Mouse (Mus musculus) lung, postnatal 0 days (tissue): ENCODE data around the gene Dhdh.
A peak's percentile ranks its signal among the peaks of the same experiment; 100 is the strongest.
"Not testable (repeated sequence)": the region's sequence is repeated elsewhere in the genome, so short reads cannot be mapped to it uniquely, and the experiment has no call there.

ENCODE experiments used
- CTCF ChIP-seq: IDR thresholded peaks from 2 replicates; pipeline ENCODE4 v1.5.1; 2016; ENCODE audit warnings: antibody characterized with exemption, mild to moderate bottlenecking
- EP300 ChIP-seq: IDR thresholded peaks from 2 replicates; pipeline ENCODE4 v1.6.1; 2016; ENCODE audit warnings: antibody characterized with exemption, mild to moderate bottlenecking, control low read depth

- not testable (repeated sequence) for TF ChIP-seq CTCF
- TF ChIP-seq EP300, result peak; percentile 58
These were observed 29.0 kb downstream of the Dhdh start, which contains the start of gene Ftl1 for GRCm38 (mm10) chr7:45459564-45460140.
